9 mouse cellular contexts compared by ENCODE assay signal in the genomic region with DNA sequence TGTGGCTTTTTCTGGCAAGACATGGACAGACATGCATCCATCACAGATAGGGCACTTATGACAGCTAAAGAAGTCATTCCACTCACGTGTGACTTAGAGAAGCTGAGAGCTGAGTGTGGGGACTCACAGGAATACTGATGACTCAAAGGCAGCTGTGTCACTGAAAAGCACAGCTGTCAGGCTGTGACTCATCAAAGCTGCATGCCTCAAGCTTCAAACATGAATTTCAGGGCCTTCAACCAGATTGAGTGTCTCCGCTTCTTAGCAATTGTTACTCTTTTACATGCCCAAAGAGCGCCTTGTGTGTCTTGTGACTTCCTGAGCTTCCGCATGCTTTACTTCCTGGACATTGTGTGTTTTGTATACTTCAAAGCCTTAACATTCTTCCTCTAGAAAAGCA.
DNase-seq lines count a peak whose midpoint lies in the region.
"Had no signal": no experiment of that assay in that cellular context is flagged by ENCODE, and none has a peak within 500 bp of the region (broad histone marks: within the 10 kb centered on the region; RNA-seq: fewer than 3 reads in every experiment).

No protein-coding gene starts in this region.

- peak; percentile 92 for DNase-seq in heart, adult 11 months
- no peak for DNase-seq in heart, postnatal 25 days (ENCODE audit: low spot score)
- peak; percentile 58 for DNase-seq in right cerebral cortex, adult 18-20 months
- no peak for DNase-seq in right cerebral cortex, postnatal 14 days
- peak; percentile 6 to 14 for DNase-seq in left cerebral cortex, postnatal 10 days (ENCODE audit: extremely low spot score in 1 of 2, low spot score in 2 of 2)
- peak; percentile 45 for DNase-seq in telencephalon, adult 2 months (ENCODE audit: low read depth, low spot score)
- no peak for DNase-seq in urinary bladder, postnatal 25 days (ENCODE audit: low spot score)
- no peak for DNase-seq in thymus, postnatal 10 days (ENCODE audit: low spot score in 2 of 2)
- DNase-seq: thymus, postnatal 36 days had no signal

- intact Hi-C loops in heart, postnatal 25 days (cut with DNase I): no loop called here
- intact Hi-C loops in left cerebral cortex, postnatal 10 days (cut with DNase I): no loop called here

Comparison
In these comparisons a context has a peak if more than half of its experiments do, and no peak if none do; other contexts are left out.
1. DNase-seq: peak in heart, adult 11 months (single experiment), right cerebral cortex, adult 18-20 months (single experiment), left cerebral cortex, postnatal 10 days (2 of 2) and telencephalon, adult 2 months (single experiment); none in heart, postnatal 25 days (single experiment), right cerebral cortex, postnatal 14 days (single experiment), urinary bladder, postnatal 25 days (single experiment) and thymus, postnatal 10 days (0 of 2).